Mouse (Mus musculus): ENCODE measurements around the gene Ppm1g.

Ppm1g gene

GRCm38 (mm10) chr5:31192045-31192938 is 28.2 kb downstream of the Ppm1g start:
- DNase-seq (ENCODE audit: inconsistent ontology term): no peak

DNA sequence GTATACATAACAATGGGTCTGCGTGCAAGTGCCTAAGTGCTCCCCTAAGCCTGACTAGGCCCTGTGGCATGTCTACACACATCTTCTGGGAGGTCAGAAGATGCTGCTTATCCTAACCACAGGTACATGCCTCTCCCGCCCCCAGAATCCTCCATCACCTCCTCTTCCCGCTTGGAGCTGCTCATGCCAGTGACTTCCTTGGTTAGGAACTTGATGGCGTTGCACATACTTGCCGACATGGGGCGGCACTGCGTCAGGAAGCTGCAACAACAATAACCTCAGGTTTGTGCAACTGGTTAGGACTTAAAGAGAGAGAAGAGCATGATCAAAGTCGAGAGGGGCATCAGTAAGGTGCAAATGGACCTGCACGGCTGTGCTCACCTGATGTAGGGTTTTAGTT is 30.3 kb downstream of the Ppm1g start:
- no peak for DNase-seq (ENCODE audit: inconsistent ontology term)

DNA sequence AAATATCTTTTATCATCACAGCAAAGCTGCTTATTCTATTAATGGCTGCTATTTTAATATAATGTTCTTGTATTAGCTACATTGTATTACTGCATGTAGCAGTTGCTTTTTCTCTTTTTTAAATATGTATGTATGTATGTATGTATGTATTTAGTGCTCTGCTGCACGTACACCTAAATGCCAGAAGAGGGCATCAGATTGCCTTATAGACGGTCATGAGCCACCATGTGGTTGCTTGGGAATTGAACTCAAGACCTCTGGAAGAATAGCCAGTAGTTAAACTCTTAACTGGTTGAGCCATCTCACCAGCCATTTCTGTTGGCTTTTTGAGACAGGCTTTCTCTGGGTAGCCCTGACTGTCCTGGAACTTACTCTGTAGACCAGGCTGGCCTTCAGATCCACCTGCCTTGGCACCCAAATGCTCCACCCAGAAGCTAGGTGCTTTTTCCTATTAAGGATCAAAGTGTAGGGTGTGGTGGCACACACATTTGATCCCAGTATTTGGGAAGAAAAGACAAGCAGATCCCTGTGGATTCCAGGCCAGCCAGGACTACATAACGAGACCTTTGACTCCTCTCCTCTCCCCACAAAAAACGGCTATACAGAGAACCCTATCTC is 32.2 kb downstream of the Ppm1g start:
- DNase-seq (ENCODE audit: inconsistent ontology term): no peak

GRCm38 (mm10) chr5:31183678-31184077 is 36.8 kb downstream of the Ppm1g start:
- DNase-seq (ENCODE audit: inconsistent ontology term): no peak

GRCm38 (mm10) chr5:31181183-31181770 is 39.2 kb downstream of the Ppm1g start:
- DNase-seq (ENCODE audit: inconsistent ontology term): no peak

DNA sequence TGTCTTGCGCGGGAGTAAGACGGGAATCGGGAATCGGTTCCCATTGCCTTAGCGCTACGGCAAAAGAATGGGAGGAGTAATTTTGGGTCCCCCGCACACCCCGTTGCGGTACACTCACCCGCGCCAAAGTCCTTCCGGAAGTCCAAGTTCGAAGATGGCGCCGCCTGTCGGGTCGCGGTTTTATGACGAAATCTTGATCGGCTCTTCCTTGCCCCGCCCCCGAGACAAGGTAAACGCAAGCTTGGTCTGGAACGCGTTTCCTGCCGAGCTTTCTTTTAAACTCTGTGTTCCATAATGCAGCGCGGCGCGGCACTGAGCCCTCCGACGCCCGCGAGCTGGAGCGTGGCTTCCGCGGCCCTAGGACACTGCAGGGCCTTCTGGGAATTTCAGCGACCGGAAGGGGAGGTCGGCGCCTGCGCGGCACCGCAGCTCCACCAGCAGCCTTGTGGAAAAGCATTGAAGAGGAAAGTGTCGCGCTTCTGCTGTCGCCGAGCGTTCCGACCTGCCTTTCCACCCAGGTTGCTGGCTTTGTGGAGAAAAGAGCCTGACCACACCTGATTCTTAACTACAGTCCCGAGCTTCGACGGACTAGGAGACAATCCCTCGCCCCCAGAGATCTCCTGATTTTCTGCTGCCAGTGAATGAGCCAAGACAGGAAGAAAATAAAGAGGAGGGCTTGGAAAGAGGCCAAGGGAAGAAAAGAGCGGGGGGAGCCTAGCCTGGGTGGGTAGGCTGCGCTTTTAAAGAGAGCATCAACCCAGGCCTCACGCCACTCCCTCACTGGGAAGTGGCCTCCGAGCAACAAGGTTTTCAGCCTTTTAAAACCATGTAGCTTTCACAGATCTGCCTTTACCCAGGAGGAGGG is 40.5 kb downstream of the Ppm1g start, which contains the start of the genes Gm29609 and Gtf3c2:
Gene Gm29609, minus strand, starts transcription at position 146 of the 865 bp plus-strand sequence.
Gene Gtf3c2, minus strand, starts transcription at position 379 of the 865 bp plus-strand sequence.
- DNase-seq (ENCODE audit: inconsistent ontology term): peak; percentile 97

DNA sequence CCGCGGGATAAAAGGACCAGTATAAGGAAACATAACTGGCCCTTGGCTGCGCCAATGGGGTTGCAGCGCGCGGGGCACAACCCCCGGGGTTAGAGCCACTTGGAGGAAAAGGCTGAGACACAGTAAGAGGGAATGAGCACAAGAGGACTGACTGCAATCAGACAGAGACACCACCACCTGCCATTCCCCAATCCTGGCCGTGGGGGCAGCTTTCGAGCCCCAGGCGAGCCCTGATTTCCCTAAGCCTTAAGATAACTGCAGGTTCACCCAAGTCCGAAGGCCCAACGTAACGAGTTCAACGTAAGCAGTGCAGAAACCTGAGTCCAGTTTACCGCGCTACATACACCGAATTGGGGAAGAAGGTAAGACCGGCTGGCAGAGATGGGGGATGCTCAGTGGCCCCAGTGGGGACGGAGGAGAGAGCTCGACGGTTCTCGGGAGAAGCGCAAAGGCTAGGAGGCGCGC is 41.2 kb downstream of the Ppm1g start:
- DNase-seq (ENCODE audit: inconsistent ontology term): no peak

DNA sequence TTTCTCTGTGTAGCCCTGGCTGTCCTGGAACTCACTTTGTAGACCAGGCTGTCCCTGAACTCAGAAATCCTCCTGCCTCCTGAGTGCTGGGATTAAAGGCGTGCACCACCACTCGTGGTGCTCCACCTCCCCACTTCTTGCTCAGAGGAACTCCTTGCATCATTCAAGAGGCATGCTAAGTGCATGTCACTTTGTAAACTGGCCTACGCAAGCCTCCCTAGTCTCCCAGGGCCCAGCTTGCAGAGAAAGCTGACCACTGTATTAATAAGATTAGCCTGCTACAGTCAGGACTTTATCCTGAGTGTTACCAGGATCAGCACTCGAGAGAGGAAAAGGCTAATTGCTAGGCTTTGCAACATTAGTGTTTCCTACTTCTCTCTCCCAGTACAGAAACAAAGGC is 51.9 kb downstream of the Ppm1g start:
- DNase-seq (ENCODE audit: inconsistent ontology term): no peak

GRCm38 (mm10) chr5:31164878-31165277 is 55.6 kb downstream of the Ppm1g start:
- DNase-seq (ENCODE audit: inconsistent ontology term): no peak

DNA sequence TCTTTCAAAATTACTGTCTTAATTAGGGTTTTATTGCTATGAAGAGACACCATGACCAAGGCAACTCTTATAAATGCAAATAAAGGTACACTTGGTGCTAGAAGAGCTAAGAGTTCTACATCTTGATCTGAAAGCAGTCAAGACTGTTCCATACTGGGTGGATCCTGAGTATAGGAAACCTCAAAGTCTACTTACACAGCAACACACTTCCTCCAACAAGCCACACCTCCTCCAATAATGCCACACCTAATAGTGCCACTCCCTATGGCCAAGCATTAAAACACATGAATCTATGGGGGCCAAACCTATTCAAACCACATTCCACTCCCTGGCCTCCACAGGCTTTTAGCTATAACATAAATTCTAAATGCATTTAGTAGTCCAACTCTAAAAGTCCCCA is 58.0 kb downstream of the Ppm1g start:
- no peak for DNase-seq (ENCODE audit: inconsistent ontology term)

- DNase-seq (ENCODE audit: inconsistent ontology term): peak; percentile 82
Measured at GRCm38 (mm10) chr5:31154152-31154553, 66.3 kb downstream of the Ppm1g start, which contains the start of gene Mpv17. Mpv17 (minus strand) TSS chr5:31154251.

GRCm38 (mm10) chr5:31153516-31154151 is 66.9 kb downstream of the Ppm1g start:
- no peak for DNase-seq (ENCODE audit: inconsistent ontology term)
